Mouse (Mus musculus): ENCODE data around the gene Dpm1.

Dpm1 gene

GRCm38 (mm10) chr2:168229116-168230025 lies 1.0 kb downstream of the Dpm1 start:
- peak; percentile 32 for DNase-seq (ENCODE audit: low read depth, low spot score)

GRCm38 (mm10) chr2:168223326-168223725 lies 7.1 kb downstream of the Dpm1 start:
- no peak for DNase-seq (ENCODE audit: low read depth, low spot score)

GRCm38 (mm10) chr2:168213788-168214397 lies 16.5 kb downstream of the Dpm1 start:
- peak; percentile 94 for DNase-seq (ENCODE audit: low read depth, low spot score)

GRCm38 (mm10) chr2:168207883-168208282 lies 22.5 kb downstream of the Dpm1 start:
- DNase-seq (ENCODE audit: low read depth, low spot score) = no peak

GRCm38 (mm10) chr2:168206725-168207644 lies 23.4 kb downstream of the Dpm1 start, which contains the start of gene Adnp:
Gene Adnp (minus strand): TSS chr2:168207112.
- peak; percentile 99 for DNase-seq (ENCODE audit: low read depth, low spot score)

- DNase-seq (ENCODE audit: low read depth, low spot score) = peak; percentile 58
These were observed 24.4 kb downstream of the Dpm1 start for GRCm38 (mm10) chr2:168205681-168206631.

- DNase-seq (ENCODE audit: low read depth, low spot score) = peak; percentile 97
These were observed 25.1 kb downstream of the Dpm1 start for GRCm38 (mm10) chr2:168205265-168205664.

- peak; percentile 60 for DNase-seq (ENCODE audit: low read depth, low spot score)
These were observed 25.9 kb downstream of the Dpm1 start for GRCm38 (mm10) chr2:168204476-168204999.

GRCm38 (mm10) chr2:168200014-168200691 lies 30.2 kb downstream of the Dpm1 start:
- DNase-seq (ENCODE audit: low read depth, low spot score) = no peak

- DNase-seq (ENCODE audit: low read depth, low spot score) = no peak
These were observed 30.9 kb downstream of the Dpm1 start for GRCm38 (mm10) chr2:168199476-168199875.

GRCm38 (mm10) chr2:168198421-168198820 lies 32.0 kb downstream of the Dpm1 start:
- DNase-seq (ENCODE audit: low read depth, low spot score) = no peak

- peak; percentile 26 for DNase-seq (ENCODE audit: low read depth, low spot score)
These were observed 34.7 kb downstream of the Dpm1 start for GRCm38 (mm10) chr2:168195721-168196120.

GRCm38 (mm10) chr2:168193685-168194084 lies 36.7 kb downstream of the Dpm1 start:
- DNase-seq (ENCODE audit: low read depth, low spot score) = no peak

- DNase-seq (ENCODE audit: low read depth, low spot score) = no peak
These were observed 38.5 kb downstream of the Dpm1 start for GRCm38 (mm10) chr2:168191856-168192255.

GRCm38 (mm10) chr2:168175946-168176345 lies 54.4 kb downstream of the Dpm1 start:
- peak; percentile 62 for DNase-seq (ENCODE audit: low read depth, low spot score)

- peak; percentile 59 for DNase-seq (ENCODE audit: low read depth, low spot score)
These were observed 60.2 kb downstream of the Dpm1 start for GRCm38 (mm10) chr2:168170167-168170685.

- no peak for DNase-seq (ENCODE audit: low read depth, low spot score)
These were observed 60.6 kb downstream of the Dpm1 start for GRCm38 (mm10) chr2:168169800-168170113.

GRCm38 (mm10) chr2:168168892-168169799 lies 61.2 kb downstream of the Dpm1 start:
- DNase-seq (ENCODE audit: low read depth, low spot score) = peak; percentile 68

- no peak for DNase-seq (ENCODE audit: low read depth, low spot score)
These were observed 62.6 kb downstream of the Dpm1 start for GRCm38 (mm10) chr2:168167781-168168180.
